Mouse (Mus musculus) stomach, postnatal 0 days (tissue): ENCODE results near the gene Dcaf6. TPM values are rescaled to one million over a fixed set of nuclear protein-coding genes. Genes with fewer than 3 reads are reported as not detected.

Experiments used
- ATAC-seq: fragments of 200-750 bp; cut with Nextera tagmentation; 2 replicates; pipeline ENCODE4 v1.8.0; 2017; ENCODE audit not compliant: low FRiP score, low TSS enrichment
- DNase-seq: peaks from one replicate; pipeline ENCODE4 v3.0.0-alpha.2; 2016; ENCODE audit warnings: low spot score
- H3K27ac ChIP-seq: fragments of 300-500 bp; sonication (generic); replicated peaks from 2 replicates; pipeline ENCODE4 v1.5.1; 2014; ENCODE audit warnings: mild to moderate bottlenecking, control low read depth
- H3K27me3 ChIP-seq: fragments of 300-500 bp; sonication (generic); 2 replicates; pipeline ENCODE4 v1.6.1; 2014; ENCODE audit warnings: low read length; ENCODE audit not compliant: control insufficient read depth, insufficient read depth
- H3K36me3 ChIP-seq: fragments of 300-500 bp; sonication (generic); 2 replicates; pipeline ENCODE4 v1.6.1; 2014; ENCODE audit warnings: low read length, mixed read lengths; ENCODE audit not compliant: control insufficient read depth, insufficient read depth
- H3K4me1 ChIP-seq: fragments of 300-500 bp; sonication (generic); replicated peaks from 2 replicates; pipeline ENCODE4 v1.6.1; 2014; ENCODE audit warnings: antibody characterized with exemption; ENCODE audit not compliant: control insufficient read depth, insufficient read depth
- H3K4me2 ChIP-seq: fragments of 300-500 bp; sonication (generic); replicated peaks from 2 replicates; pipeline ENCODE4 v1.6.1; 2014; ENCODE audit warnings: low read depth, mild to moderate bottlenecking, control low read depth, moderate library complexity
- H3K4me3 ChIP-seq: fragments of 300-500 bp; sonication (generic); 2 replicates; pipeline ENCODE4 v1.5.1; 2014; ENCODE audit warnings: low read depth, low read length, control low read depth
- H3K9ac ChIP-seq: fragments of 300-500 bp; sonication (generic); 2 replicates; pipeline ENCODE4 v1.6.1; 2014; ENCODE audit warnings: mild to moderate bottlenecking, low read length, control low read depth, mixed read lengths
- H3K9me3 ChIP-seq: fragments of 300-500 bp; sonication (generic); 2 replicates; pipeline ENCODE4 v1.6.1; 2016; ENCODE audit warnings: low read length; ENCODE audit not compliant: control insufficient read depth
- CTCF ChIP-seq: IDR thresholded peaks from 2 replicates; pipeline ENCODE4 v1.5.1; 2016; ENCODE audit warnings: antibody characterized with exemption, low read depth, mild to moderate bottlenecking, moderate library complexity
- EP300 ChIP-seq: optimal IDR thresholded peaks from 2 replicates; pipeline ENCODE3; 2016; ENCODE audit warnings: antibody characterized with exemption
- WGBS: fragments of 180-500 bp; shearing (Covaris S2); extraction: QIAGEN DNeasy Blood & Tissue Kit; methylation state at CpG from one replicate; pipeline ENCODE4 v1.1.7; 2014; 5-methylcytosine and 5-hydroxymethylcytosine counted together
- polyA plus RNA-seq: library from polyadenylated mRNA; unstranded; fragments of >200 nt; fragmentation: Nextera tagmentation; extraction: Ambion mirVana; gene quantifications from 2 replicates; pipeline ENCODE4 v1.2.1, GENCODE M21; 2015

Gene Dcaf6
- polyA plus RNA-seq, 1 experiment from 2014 or later = 9.6 TPM

- Histone ChIP-seq H3K4me1 (no peaks in the 10 kb centered on the region), H3K9me3 (no peaks in the 10 kb centered on the region), H3K27me3 (no peaks in the 10 kb centered on the region), H3K9ac (no peak overlapping the region), H3K27ac (no peak overlapping the region), H3K36me3 (no peaks in the 10 kb centered on the region), H3K4me2 (no peak overlapping the region), H3K4me3 (no peak overlapping the region)
- WGBS = 80% methylated on average over 3 of the region's 3 CpGs
- DNase-seq (no peak), ATAC-seq (no peak)
- TF ChIP-seq EP300 = no peak
- TF ChIP-seq CTCF = no peak
Observed at GRCm38 (mm10) chr1:165440788-165441187, 19.5 kb downstream of the Dcaf6 start.

- DNase-seq = no peak
- Histone ChIP-seq H3K9me3 (no peaks in the 10 kb centered on the region; the same call in 1 of the 2 replicates), H3K36me3 (no peaks in the 10 kb centered on the region), H3K9ac (no peak overlapping the region), H3K27ac (no peak overlapping the region), H3K4me1 (no peaks in the 10 kb centered on the region), H3K27me3 (no peaks in the 10 kb centered on the region), H3K4me3 (no peak overlapping the region), H3K4me2 (no peak overlapping the region)
- no peak for ATAC-seq
- WGBS = 86% methylated on average over 1 of the region's 1 CpGs
- TF ChIP-seq EP300 (no peak), CTCF (no peak)
Observed at GRCm38 (mm10) chr1:165438289-165439021, 21.8 kb downstream of the Dcaf6 start.

GRCm38 (mm10) chr1:165432883-165433282 lies 27.4 kb downstream of the Dcaf6 start:
- DNase-seq = no peak
- H3K4me3 ChIP-seq = no peak overlapping the region
- H3K4me2 ChIP-seq = no peak overlapping the region
- TF ChIP-seq EP300 (no peak), CTCF (no peak)
- 57% methylated on average over 1 of the region's 1 CpGs for WGBS
- H3K27ac ChIP-seq = no peak overlapping the region
- H3K9ac ChIP-seq = no peak overlapping the region
- ATAC-seq = no peak
- no peaks in the 10 kb centered on the region for H3K4me1 ChIP-seq
- H3K36me3 ChIP-seq = no peaks in the 10 kb centered on the region
- H3K27me3 ChIP-seq = no peaks in the 10 kb centered on the region
- no peaks in the 10 kb centered on the region; the same call in 1 of the 2 replicates for H3K9me3 ChIP-seq

- no peak for DNase-seq
- Histone ChIP-seq H3K36me3 (no peaks in the 10 kb centered on the region), H3K9ac (no peak overlapping the region), H3K4me2 (no peak overlapping the region), H3K9me3 (no peaks in the 10 kb centered on the region), H3K4me3 (no peak overlapping the region), H3K27me3 (no peaks in the 10 kb centered on the region), H3K27ac (no peak overlapping the region), H3K4me1 (no peaks in the 10 kb centered on the region)
- ATAC-seq = no peak
- 95% methylated on average over 2 of the region's 2 CpGs for WGBS
- no peak for TF ChIP-seq CTCF
- no peak for TF ChIP-seq EP300
Observed at GRCm38 (mm10) chr1:165426254-165426653, 34.0 kb downstream of the Dcaf6 start.

- H3K4me3 ChIP-seq = no peak overlapping the region
- H3K36me3 ChIP-seq = no peaks in the 10 kb centered on the region
- TF ChIP-seq CTCF (no peak), EP300 (no peak)
- no peaks in the 10 kb centered on the region for H3K27me3 ChIP-seq
- WGBS = 60% methylated on average over 7 of the region's 7 CpGs
- no peak overlapping the region for H3K4me2 ChIP-seq
- ATAC-seq = no peak
- H3K9ac ChIP-seq = no peak overlapping the region
- no peaks in the 10 kb centered on the region for H3K4me1 ChIP-seq
- no peaks in the 10 kb centered on the region for H3K9me3 ChIP-seq
- H3K27ac ChIP-seq = no peak overlapping the region
- DNase-seq = no peak
Observed at GRCm38 (mm10) chr1:165421357-165421915, 38.8 kb downstream of the Dcaf6 start.

GRCm38 (mm10) chr1:165396401-165396805 lies 63.9 kb downstream of the Dcaf6 start:
- Histone ChIP-seq H3K27me3 (no peaks in the 10 kb centered on the region), H3K9me3 (no peaks in the 10 kb centered on the region), H3K4me3 (no peak overlapping the region), H3K4me2 (no peak overlapping the region), H3K27ac (no peak overlapping the region), H3K36me3 (no peaks in the 10 kb centered on the region), H3K4me1 (no peaks in the 10 kb centered on the region), H3K9ac (no peak overlapping the region)
- ATAC-seq = no peak
- TF ChIP-seq CTCF (peak; percentile 31; the same call in 1 of the 2 replicates), EP300 (no peak)
- WGBS = 95% methylated on average over 2 of the region's 2 CpGs
- no peak for DNase-seq
